21 mouse cellular contexts compared by ENCODE assay signal in genomic region chr3:50923327-50923726, GRCm38 (mm10).
DNase-seq lines count a peak whose midpoint lies in the region; ATAC-seq and TF ChIP-seq lines count a peak whose summit lies in the region.
"Had no signal": no experiment of that assay in that cellular context is flagged by ENCODE, and none has a peak within 500 bp of the region (broad histone marks: within the 10 kb centered on the region; RNA-seq: fewer than 3 reads in every experiment).

No protein-coding gene starts in this region.

- H3K27me3 ChIP-seq in forebrain, embryonic 12.5 days: no peaks in the 10 kb centered on the region
- H3K27me3 ChIP-seq in forebrain, embryonic 15.5 days: no peaks in the 10 kb centered on the region
- no peaks in the 10 kb centered on the region for H3K27me3 ChIP-seq in hindbrain, embryonic 16.5 days (replicated peaks; ENCODE audit: control insufficient read depth, insufficient read depth, low read length)
- H3K27me3 ChIP-seq in midbrain, embryonic 15.5 days (replicated peaks): no peaks in the 10 kb centered on the region
- H3K27me3 ChIP-seq in intestine, postnatal 0 days (replicated peaks; ENCODE audit: control insufficient read depth, insufficient read depth, low read length): no peaks in the 10 kb centered on the region
- H3K27me3 ChIP-seq: embryonic facial prominence, embryonic 15.5 days; neural tube, embryonic 12.5 days; stomach, embryonic 15.5 days had no signal

- H3K9me3 ChIP-seq in forebrain, embryonic 12.5 days: no peaks in the 10 kb centered on the region
- H3K9me3 ChIP-seq in forebrain, embryonic 15.5 days: no peaks in the 10 kb centered on the region
- H3K9me3 ChIP-seq in hindbrain, embryonic 16.5 days (ENCODE audit: control insufficient read depth, low read length): peaks cover 4% of the 10 kb centered on the region
- H3K9me3 ChIP-seq in midbrain, embryonic 15.5 days: no peaks in the 10 kb centered on the region
- no peaks in the 10 kb centered on the region for H3K9me3 ChIP-seq in intestine, postnatal 0 days (ENCODE audit: control insufficient read depth)
- H3K9me3 ChIP-seq: embryonic facial prominence, embryonic 15.5 days; limb, embryonic 10.5 days; neural tube, embryonic 12.5 days; stomach, embryonic 15.5 days had no signal

- H3K4me1 ChIP-seq in forebrain, embryonic 12.5 days: peaks cover 4% of the 10 kb centered on the region; the same call in 1 of the 2 replicates
- peaks cover 24% of the 10 kb centered on the region for H3K4me1 ChIP-seq in forebrain, embryonic 15.5 days
- no peaks in the 10 kb centered on the region for H3K4me1 ChIP-seq in hindbrain, embryonic 16.5 days (ENCODE audit: control insufficient read depth, insufficient read depth, low read depth, low read length)
- no peaks in the 10 kb centered on the region; the same call in 1 of the 2 replicates for H3K4me1 ChIP-seq in midbrain, embryonic 15.5 days
- H3K4me1 ChIP-seq in intestine, postnatal 0 days (replicated peaks; ENCODE audit: control insufficient read depth, insufficient read depth, low read length): no peaks in the 10 kb centered on the region
- H3K4me1 ChIP-seq: embryonic facial prominence, embryonic 15.5 days; neural tube, embryonic 12.5 days; stomach, embryonic 15.5 days had no signal

- no peak overlapping the region for H3K9ac ChIP-seq in forebrain, embryonic 12.5 days
- no peak overlapping the region for H3K9ac ChIP-seq in forebrain, embryonic 15.5 days (replicated peaks)
- no peak overlapping the region for H3K9ac ChIP-seq in hindbrain, embryonic 16.5 days (ENCODE audit: low read depth, low read length)
- H3K9ac ChIP-seq in midbrain, embryonic 15.5 days: no peak overlapping the region
- H3K9ac ChIP-seq in intestine, postnatal 0 days (ENCODE audit: low read depth, low read length): no peak overlapping the region
- H3K9ac ChIP-seq: embryonic facial prominence, embryonic 15.5 days; liver, postnatal 0 days; neural tube, embryonic 12.5 days; stomach, embryonic 15.5 days had no signal

- no peak for TF ChIP-seq CTCF in intestine, postnatal 0 days (IDR thresholded peaks at IDR 0.05; ENCODE audit: low read depth)

- 0 out of 2 replicates have a peak overlapping the region, but pooled peaks have one; percentile 27 for H3K27ac ChIP-seq in forebrain, embryonic 12.5 days
- H3K27ac ChIP-seq in forebrain, embryonic 15.5 days (replicated peaks): peak overlapping the region; percentile 48
- H3K27ac ChIP-seq in hindbrain, embryonic 16.5 days (ENCODE audit: low read depth, low read length): no peak overlapping the region
- no peak overlapping the region for H3K27ac ChIP-seq in midbrain, embryonic 15.5 days
- no peak overlapping the region for H3K27ac ChIP-seq in intestine, postnatal 0 days (ENCODE audit: low read depth, low read length)
- H3K27ac ChIP-seq: embryonic facial prominence, embryonic 15.5 days; limb, embryonic 10.5 days; neural tube, embryonic 12.5 days; stomach, embryonic 15.5 days had no signal

- no peaks in the 10 kb centered on the region for H3K36me3 ChIP-seq in forebrain, embryonic 12.5 days (replicated peaks)
- H3K36me3 ChIP-seq in forebrain, embryonic 15.5 days: no peaks in the 10 kb centered on the region
- no peaks in the 10 kb centered on the region for H3K36me3 ChIP-seq in hindbrain, embryonic 16.5 days (ENCODE audit: control insufficient read depth, insufficient read depth, low read length)
- no peaks in the 10 kb centered on the region for H3K36me3 ChIP-seq in midbrain, embryonic 15.5 days (replicated peaks)
- H3K36me3 ChIP-seq in intestine, postnatal 0 days (ENCODE audit: control insufficient read depth, insufficient read depth): no peaks in the 10 kb centered on the region
- H3K36me3 ChIP-seq: embryonic facial prominence, embryonic 15.5 days; limb, embryonic 10.5 days; neural tube, embryonic 12.5 days; stomach, embryonic 15.5 days had no signal

- no peak for DNase-seq in right cerebral cortex, adult 18-20 months
- no peak for DNase-seq in urinary bladder, postnatal 14 days (ENCODE audit: low spot score)
- DNase-seq: adrenal gland, postnatal 10 days; cerebellum, adult 11 months; cerebellum, postnatal 14 days; gastrocnemius, postnatal 36 days; kidney, adult 11 months; layer of hippocampus, postnatal 36 days; liver, postnatal 0 days; lung, postnatal 10 days; right cerebral cortex, postnatal 25 days; thymus, adult 18-20 months had no signal

- no peak overlapping the region for H3K4me3 ChIP-seq in forebrain, embryonic 12.5 days (replicated peaks)
- H3K4me3 ChIP-seq in forebrain, embryonic 15.5 days: no peak overlapping the region
- H3K4me3 ChIP-seq in hindbrain, embryonic 16.5 days (ENCODE audit: low read length): no peak overlapping the region
- no peak overlapping the region for H3K4me3 ChIP-seq in midbrain, embryonic 15.5 days
- no peak overlapping the region for H3K4me3 ChIP-seq in intestine, postnatal 0 days (ENCODE audit: low read depth, low read length)
- H3K4me3 ChIP-seq: embryonic facial prominence, embryonic 15.5 days; limb, embryonic 10.5 days; neural tube, embryonic 12.5 days; stomach, embryonic 15.5 days had no signal

- peak; percentile 85 for ATAC-seq in forebrain, embryonic 12.5 days (ENCODE audit: low FRiP score)
- ATAC-seq in forebrain, embryonic 15.5 days (replicated peaks): peak; percentile 89
- ATAC-seq in hindbrain, embryonic 16.5 days: peak; percentile 70
- ATAC-seq in midbrain, embryonic 15.5 days (replicated peaks): peak; percentile 60; the same call in 1 of the 2 replicates
- ATAC-seq in intestine, postnatal 0 days: no peak
- ATAC-seq: liver, postnatal 0 days had no signal

- no peak overlapping the region for H3K4me2 ChIP-seq in forebrain, embryonic 12.5 days
- no peak overlapping the region for H3K4me2 ChIP-seq in forebrain, embryonic 15.5 days (replicated peaks)
- no peak overlapping the region for H3K4me2 ChIP-seq in hindbrain, embryonic 16.5 days (ENCODE audit: low read length)
- no peak overlapping the region for H3K4me2 ChIP-seq in midbrain, embryonic 15.5 days
- no peak overlapping the region for H3K4me2 ChIP-seq in intestine, postnatal 0 days (replicated peaks; ENCODE audit: low read depth)
- H3K4me2 ChIP-seq: embryonic facial prominence, embryonic 15.5 days; neural tube, embryonic 12.5 days; stomach, embryonic 15.5 days had no signal

- WGBS in forebrain, embryonic 12.5 days: 43% methylated on average over 7 of the region's 7 CpGs
- WGBS in forebrain, embryonic 15.5 days: 25% methylated on average over 7 of the region's 7 CpGs
- 45% methylated on average over 7 of the region's 7 CpGs for WGBS in hindbrain, embryonic 16.5 days
- 38% methylated on average over 7 of the region's 7 CpGs for WGBS in midbrain, embryonic 15.5 days
- WGBS in intestine, postnatal 0 days: 88% methylated on average over 7 of the region's 7 CpGs

Comparison
In these comparisons a context has a peak if more than half of its experiments do, and no peak if none do; other contexts are left out.
1. H3K27ac ChIP-seq: peak in forebrain, embryonic 12.5 days (single experiment) and forebrain, embryonic 15.5 days (single experiment); none in hindbrain, embryonic 16.5 days (single experiment), midbrain, embryonic 15.5 days (single experiment) and intestine, postnatal 0 days (single experiment).